Mouse (Mus musculus) gastrocnemius, postnatal 25 days (tissue): ENCODE results near the gene C8b. TPM values are rescaled to one million over a fixed set of nuclear protein-coding genes. Genes with fewer than 3 reads are reported as not detected.

Experiments used
- DNase-seq: peaks from one replicate; pipeline ENCODE4 v3.0.0; 2022
- total RNA-seq, 2 experiments: library from RNA; stranded (reverse); gene quantifications; 1 replicate in 1 of 2; 2 replicates in 1 of 2; pipeline ENCODE4 v1.2.3; 2021

C8b gene
- total RNA-seq, 2 experiments from 2014 or later = not detected

- no peak for DNase-seq
Measured at GRCm38 (mm10) chr4:104810710-104811286, 44.7 kb downstream of the C8b start.

GRCm38 (mm10) chr4:104813617-104814016 lies 47.5 kb downstream of the C8b start:
- DNase-seq = no peak

GRCm38 (mm10) chr4:104816519-104817232 lies 50.6 kb downstream of the C8b start:
- DNase-seq = no peak

GRCm38 (mm10) chr4:104817509-104817908 lies 51.4 kb downstream of the C8b start:
- no peak for DNase-seq

GRCm38 (mm10) chr4:104818986-104819385 lies 52.9 kb downstream of the C8b start:
- DNase-seq = no peak

- DNase-seq = no peak
Measured at GRCm38 (mm10) chr4:104819891-104820290, 53.8 kb downstream of the C8b start.

- DNase-seq = no peak
Measured at GRCm38 (mm10) chr4:104823597-104824101, 57.5 kb downstream of the C8b start.

GRCm38 (mm10) chr4:104824381-104825077 lies 58.4 kb downstream of the C8b start:
- DNase-seq = no peak

GRCm38 (mm10) chr4:104828939-104829338 lies 62.8 kb downstream of the C8b start:
- DNase-seq = no peak

- no peak for DNase-seq
Measured at GRCm38 (mm10) chr4:104835096-104835495, 69.0 kb downstream of the C8b start.

- no peak for DNase-seq
Measured at GRCm38 (mm10) chr4:104838342-104838741, 72.2 kb downstream of the C8b start.

GRCm38 (mm10) chr4:104842204-104842603 lies 76.1 kb downstream of the C8b start:
- DNase-seq = no peak

GRCm38 (mm10) chr4:104843546-104843945 lies 77.4 kb downstream of the C8b start:
- DNase-seq = no peak

Other genes starting within 250 kb of the C8b start
- gene Gm17662, start 91.0 kb downstream of the C8b start, total RNA-seq = not detected
- gene C8a, start 110.1 kb downstream of the C8b start, total RNA-seq = not detected
- under 1 TPM; 0.15 to 0.27 TPM for gene Fyb2, start 147.1 kb downstream of the C8b start, total RNA-seq